Mouse (Mus musculus): ENCODE measurements around the gene Myo6. TPM values are rescaled to one million over a fixed set of nuclear protein-coding genes. Genes with fewer than 3 reads are reported as not detected.

The Myo6 gene
- total and polyA plus RNA-seq, 3 experiments = 6.0 to 39.5 (median 11.0) TPM

DNA sequence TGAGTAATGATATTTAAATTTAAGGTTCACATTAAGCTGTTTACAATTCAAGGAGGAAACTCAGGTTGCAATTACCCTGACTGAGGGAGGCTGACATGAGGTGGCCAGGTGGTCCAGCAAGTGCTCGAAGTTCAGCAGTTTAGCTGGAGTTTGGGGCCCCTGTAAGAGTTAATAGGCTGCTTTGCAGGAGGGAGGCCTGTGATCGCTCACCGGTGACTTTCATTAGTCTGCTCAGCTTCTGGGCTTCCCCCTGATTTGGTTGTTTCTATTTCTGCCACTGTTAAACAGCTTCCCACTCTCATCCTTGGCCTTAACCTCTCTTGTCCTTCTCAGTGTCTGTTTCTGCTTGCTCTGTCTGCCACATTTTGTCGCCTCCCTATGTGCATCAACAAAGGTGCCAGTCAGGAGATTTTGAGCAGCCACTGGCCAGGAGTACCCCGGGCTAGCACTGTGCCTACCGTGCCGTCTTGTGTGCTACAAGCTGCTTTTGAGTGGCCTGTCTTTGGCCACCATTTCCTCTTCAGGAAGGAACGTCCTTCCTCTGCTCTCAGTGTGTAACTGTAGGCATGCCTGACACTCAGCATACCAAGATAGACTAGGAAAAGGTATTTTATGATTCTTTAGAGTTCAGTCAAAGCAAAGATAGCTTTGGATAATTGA, 97.7 kb downstream of the Myo6 start (continued):
- TF ChIP-seq PAX5 (IDR thresholded peaks at IDR 0.05; ENCODE audit: low read length) = no peak

DNA sequence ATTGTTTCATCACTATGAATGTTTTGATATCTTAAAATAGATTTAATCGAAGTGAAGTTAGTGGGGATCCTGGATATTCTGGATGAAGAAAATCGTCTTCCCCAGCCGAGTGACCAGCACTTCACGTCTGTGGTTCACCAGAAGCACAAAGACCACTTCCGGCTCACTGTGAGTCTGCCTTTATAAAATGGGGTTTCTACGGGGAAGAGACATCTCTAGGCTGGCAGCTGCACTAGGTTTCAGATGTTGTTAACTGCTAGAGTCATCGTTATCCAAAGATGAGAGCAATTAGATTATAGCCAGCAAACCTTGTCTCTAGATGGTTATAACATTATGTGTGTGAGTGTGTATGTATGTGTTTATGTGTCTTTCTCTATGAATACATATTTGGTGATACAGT, 101.3 kb downstream of the Myo6 start:
- Histone ChIP-seq H3K4me3 (replicated peaks in 1 of 3; ENCODE audit: low read depth in 2 of 3, low read length in 2 of 3, poor library complexity in 1 of 3) (no peak overlapping the region), H3K36me3 (replicated peaks in 1 of 2; ENCODE audit: control insufficient read depth in 1 of 2, insufficient read depth in 1 of 2, low read length in 1 of 2) (peaks cover 0 to 48% of the 10 kb centered on the region in 2 experiments), H3K27ac (ENCODE audit: insufficient read depth, low read depth) (no peak overlapping the region), H3K79me2 (replicated peaks; ENCODE audit: control insufficient read depth, extremely low read depth, insufficient read depth, poor library complexity, severe bottlenecking) (no peaks in the 10 kb centered on the region), H3K9ac (ENCODE audit: insufficient read depth, low read depth) (no peak overlapping the region), H3K4me2 (ENCODE audit: insufficient read depth, low read depth, poor library complexity, severe bottlenecking) (no peak overlapping the region), H3K9me3 (replicated peaks; ENCODE audit: low read length) (no peaks in the 10 kb centered on the region), H3K27me3 (replicated peaks) (no peaks in the 10 kb centered on the region), H3K4me1 (ENCODE audit: control insufficient read depth in 1 of 2, insufficient read depth in 2 of 2) (peaks cover 2 to 42% of the 10 kb centered on the region in 2 experiments)
- in situ Hi-C loops (cut with MboI; ENCODE audit: low pct_ligation_motif_present, low pct_unique_long_range_greater_than_20kb, low sequenced_read_pairs) = no loop called here
- dilution Hi-C loops (cut with MboI; ENCODE audit: extremely low pct_ligation_motif_present, extremely low pct_unique_long_range_greater_than_20kb, low sequenced_read_pairs) = no loop called here
- TF ChIP-seq ETS1 (conservative IDR thresholded peaks at IDR 0.05; ENCODE audit: low read depth, low read length) (no peak), BHLHE40 (IDR thresholded peaks at IDR 0.05; ENCODE audit: low read depth, low read length) (no peak), SIN3A (IDR thresholded peaks at IDR 0.05; ENCODE audit: low read length) (no peak), UBTF (IDR thresholded peaks at IDR 0.05; ENCODE audit: low read depth, low read length) (no peak), MEF2A (IDR thresholded peaks at IDR 0.05; ENCODE audit: borderline replicate concordance, low read depth, low read length) (no peak), GABPA (IDR thresholded peaks at IDR 0.05; ENCODE audit: insufficient replicate concordance, low read depth, low read length) (no peak), RAD21 (IDR thresholded peaks at IDR 0.05; ENCODE audit: low read depth, low read length) (no peak), JUN (IDR thresholded peaks at IDR 0.05; ENCODE audit: insufficient read depth, low read depth, low read length) (no peak), ZKSCAN1 (IDR thresholded peaks at IDR 0.05; ENCODE audit: borderline replicate concordance, low read depth, low read length) (no peak), MYC (IDR thresholded peaks at IDR 0.05; ENCODE audit: low read depth, low read length) (no peak), POLR2AphosphoS2 (IDR thresholded peaks at IDR 0.05; ENCODE audit: low read depth, low read length) (no peak), CHD2 (IDR thresholded peaks at IDR 0.05; ENCODE audit: low read length) (no peak), USF1 (IDR thresholded peaks at IDR 0.05; ENCODE audit: low read depth, low read length) (no peak), MAZ (IDR thresholded peaks at IDR 0.05; ENCODE audit: low read depth, low read length) (no peak)
- no peak for DNase-seq (ENCODE audit: extremely low read depth)

DNA sequence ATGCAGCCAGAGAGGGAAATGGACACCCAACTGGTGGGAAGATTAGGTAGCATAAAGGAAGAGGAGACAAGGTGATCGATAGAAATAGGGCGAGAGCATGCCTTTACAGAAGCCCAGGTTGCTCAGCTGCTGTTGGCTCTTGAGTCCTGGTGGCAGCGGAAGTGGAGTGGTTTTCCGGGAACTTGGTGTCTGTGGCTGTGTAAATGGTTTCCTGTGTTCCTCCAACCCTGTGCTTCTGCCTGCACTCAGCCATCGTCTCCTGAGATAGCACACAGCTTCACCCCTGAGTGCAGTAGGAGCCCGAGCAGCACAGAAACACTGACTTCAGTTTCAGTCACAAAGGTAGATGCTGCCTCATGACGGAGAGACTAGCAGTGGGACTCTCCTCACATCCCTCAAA, 101.7 kb downstream of the Myo6 start:
- H3K9me3 ChIP-seq (replicated peaks; ENCODE audit: low read length) = no peaks in the 10 kb centered on the region
- in situ Hi-C loops (cut with MboI; ENCODE audit: low pct_ligation_motif_present, low pct_unique_long_range_greater_than_20kb, low sequenced_read_pairs) (no loop called here), dilution Hi-C loops (cut with MboI; ENCODE audit: extremely low pct_ligation_motif_present, extremely low pct_unique_long_range_greater_than_20kb, low sequenced_read_pairs) (no loop called here)
- no peak overlapping the region for H3K27ac ChIP-seq (ENCODE audit: insufficient read depth, low read depth)
- H3K27me3 ChIP-seq (replicated peaks) = no peaks in the 10 kb centered on the region
- no peak for DNase-seq (ENCODE audit: extremely low read depth)
- H3K79me2 ChIP-seq (replicated peaks; ENCODE audit: control insufficient read depth, extremely low read depth, insufficient read depth, poor library complexity, severe bottlenecking) = no peaks in the 10 kb centered on the region
- no peak overlapping the region for H3K9ac ChIP-seq (ENCODE audit: insufficient read depth, low read depth)
- TF ChIP-seq HCFC1 (IDR thresholded peaks at IDR 0.05; ENCODE audit: low read depth, low read length) = no peak
- no peak for TF ChIP-seq TBP (conservative IDR thresholded peaks at IDR 0.05; ENCODE audit: low read depth, low read length)
- no peak for TF ChIP-seq JUN (IDR thresholded peaks at IDR 0.05; ENCODE audit: insufficient read depth, low read depth, low read length)
- TF ChIP-seq ELF1 (IDR thresholded peaks at IDR 0.05; ENCODE audit: low read depth, low read length) = no peak
- no peak overlapping the region for H3K4me3 ChIP-seq (replicated peaks in 1 of 3; ENCODE audit: low read depth in 2 of 3, low read length in 2 of 3, poor library complexity in 1 of 3)
- H3K4me1 ChIP-seq (ENCODE audit: control insufficient read depth in 1 of 2, insufficient read depth in 2 of 2) = peaks cover 2 to 38% of the 10 kb centered on the region in 2 experiments
- no peak overlapping the region for H3K4me2 ChIP-seq (ENCODE audit: insufficient read depth, low read depth, poor library complexity, severe bottlenecking)
- peaks cover 0 to 50% of the 10 kb centered on the region in 2 experiments for H3K36me3 ChIP-seq (replicated peaks in 1 of 2; ENCODE audit: control insufficient read depth in 1 of 2, insufficient read depth in 1 of 2, low read length in 1 of 2)

All from CH12.LX (cell line).